Mouse (Mus musculus) myocyte (in vitro differentiated cells): ENCODE data around the gene Hat1. TPM values are rescaled to one million over a fixed set of nuclear protein-coding genes. Genes with fewer than 3 reads are reported as not detected.

Experiments
- H3K27me3 ChIP-seq: one replicate; pipeline ENCODE4 v1.6.1; 2011; ENCODE audit not compliant: control insufficient read depth, insufficient read depth, insufficient read length
- H3K36me3 ChIP-seq: one replicate; pipeline ENCODE4 v1.6.1; 2011; ENCODE audit not compliant: control insufficient read depth, insufficient read depth
- H3K4me2 ChIP-seq: one replicate; pipeline ENCODE4 v1.6.1; 2011; ENCODE audit warnings: low read depth, control low read depth
- H3K4me3 ChIP-seq: one replicate; pipeline ENCODE4 v1.5.1; 2011; ENCODE audit warnings: mild to moderate bottlenecking, control low read depth, moderate library complexity
- H3K79me2 ChIP-seq: one replicate; pipeline ENCODE4 v1.6.1; 2011; ENCODE audit not compliant: control insufficient read depth, insufficient read depth
- H3ac ChIP-seq: one replicate; pipeline ENCODE4 v1.6.1; 2011; ENCODE audit not compliant: control insufficient read depth, insufficient read length
- CEBPB ChIP-seq: IDR thresholded peaks from 2 replicates; pipeline ENCODE4 v1.6.1; 2011; ENCODE audit warnings: mild to moderate bottlenecking, moderate library complexity; ENCODE audit not compliant: poor library complexity, insufficient read depth, severe bottlenecking
- E2F4 ChIP-seq: IDR thresholded peaks from one replicate; pipeline ENCODE4 v1.6.1; 2011; ENCODE audit warnings: mild to moderate bottlenecking, control low read depth, moderate library complexity; ENCODE audit not compliant: insufficient read depth
- MAX ChIP-seq: IDR thresholded peaks from one replicate; pipeline ENCODE4 v1.6.1; 2011; ENCODE audit warnings: low read depth, mild to moderate bottlenecking, control low read depth
- MYOD1 ChIP-seq, 3 experiments: IDR thresholded peaks; one replicate each; pipeline ENCODE4 v1.6.1; 2011; ENCODE audit warnings: control low read depth in 2 of 3, low read depth in 2 of 3, mild to moderate bottlenecking in 2 of 3, moderate library complexity in 1 of 3; ENCODE audit not compliant: insufficient read length in 2 of 3, control insufficient read depth in 1 of 3
- MYOG ChIP-seq, 3 experiments: IDR thresholded peaks; one replicate each; pipeline ENCODE4 v1.6.1; 2011; ENCODE audit warnings: control low read depth in 2 of 3, low read depth in 2 of 3, mild to moderate bottlenecking in 2 of 3; ENCODE audit not compliant: insufficient read length in 2 of 3, control insufficient read depth in 1 of 3, insufficient read depth in 1 of 3
- POLR2A ChIP-seq: IDR thresholded peaks from one replicate; pipeline ENCODE4 v1.6.1; 2011; ENCODE audit warnings: low read depth, mild to moderate bottlenecking, control low read depth, moderate library complexity; ENCODE audit not compliant: insufficient read length
- POLR2AphosphoS2 ChIP-seq: IDR thresholded peaks from one replicate; pipeline ENCODE4 v1.6.1; 2011; ENCODE audit warnings: low read depth, control low read depth; ENCODE audit not compliant: insufficient read length
- REST ChIP-seq: IDR thresholded peaks from one replicate; pipeline ENCODE4 v1.6.1; 2011; ENCODE audit warnings: mild to moderate bottlenecking, control low read depth, moderate library complexity; ENCODE audit not compliant: insufficient read depth, insufficient read length
- SRF ChIP-seq: IDR thresholded peaks from one replicate; pipeline ENCODE4 v1.6.1; 2011; ENCODE audit warnings: low read depth; ENCODE audit not compliant: control insufficient read depth, insufficient read length
- TCF12 ChIP-seq: IDR thresholded peaks from one replicate; pipeline ENCODE4 v1.6.1; 2011; ENCODE audit warnings: mild to moderate bottlenecking, control low read depth; ENCODE audit not compliant: poor library complexity, insufficient read depth, severe bottlenecking
- TCF3 ChIP-seq: IDR thresholded peaks from one replicate; pipeline ENCODE4 v1.6.1; 2011; ENCODE audit warnings: low read depth, control low read depth; ENCODE audit not compliant: insufficient read length
- USF1 ChIP-seq: IDR thresholded peaks from one replicate; pipeline ENCODE4 v1.6.1; 2011; ENCODE audit warnings: low read depth, mild to moderate bottlenecking, control low read depth, moderate library complexity
- polyA plus RNA-seq: library from polyadenylated mRNA; unstranded; fragments of >200 nt; fragmentation: generic; extraction: Trizol; gene quantifications from one replicate; pipeline ENCODE4 v1.2.1, GENCODE M21; 2012; ENCODE audit warnings: missing spikeins

Gene Hat1
- polyA plus RNA-seq, 1 experiment: 16.0 TPM

DNA sequence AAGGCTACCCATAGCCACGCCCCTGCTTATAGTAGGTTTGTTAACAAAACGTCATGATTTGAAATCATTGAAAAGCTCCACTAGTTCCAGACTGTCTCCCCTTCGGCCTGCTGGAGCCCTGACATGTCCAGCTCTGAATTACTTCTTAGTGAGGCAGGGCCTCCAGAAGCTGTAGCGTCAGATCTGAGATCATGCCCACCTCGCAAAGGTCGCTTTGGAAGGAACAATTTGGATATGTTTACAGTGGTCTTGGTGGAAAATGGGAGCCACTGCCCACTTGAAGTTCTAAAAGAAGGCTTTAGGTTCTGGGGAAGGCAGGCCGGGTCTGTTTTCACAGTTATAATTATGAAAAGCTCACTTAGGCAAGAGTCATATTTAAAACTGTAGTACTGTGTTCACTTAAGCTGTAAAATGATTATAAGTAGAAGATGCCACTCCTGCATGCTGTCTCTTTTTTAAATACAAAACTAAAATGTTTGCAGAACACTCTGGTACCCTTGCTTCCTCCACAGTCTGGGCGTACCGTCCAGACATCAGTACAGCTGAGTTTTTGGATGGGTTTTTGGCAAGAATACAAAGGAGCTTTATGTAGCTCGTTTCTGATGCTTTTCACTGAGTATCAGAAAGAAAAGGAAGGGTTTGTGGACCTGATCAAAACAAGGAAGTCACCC is 94.4 kb downstream of the Hat1 start:
- Histone ChIP-seq H3K36me3 (no peaks in the 10 kb centered on the region), H3K27me3 (no peaks in the 10 kb centered on the region), H3K4me2 (no peak overlapping the region), H3ac (no peak overlapping the region), H3K4me3 (no peak overlapping the region), H3K79me2 (no peaks in the 10 kb centered on the region)
- TF ChIP-seq POLR2A (no peak), E2F4 (no peak), TCF3 (no peak), SRF (no peak), REST (no peak), POLR2AphosphoS2 (no peak), MYOG (IDR thresholded peaks at IDR 0.05; ENCODE audit: control insufficient read depth in 1 of 3, insufficient read depth in 1 of 3, insufficient read length in 2 of 3, low read depth in 2 of 3) (no peak), USF1 (no peak), TCF12 (no peak), MYOD1 (IDR thresholded peaks at IDR 0.05; ENCODE audit: control insufficient read depth in 1 of 3, insufficient read length in 2 of 3, low read depth in 2 of 3) (no peak), MAX (no peak), CEBPB (no peak)

DNA sequence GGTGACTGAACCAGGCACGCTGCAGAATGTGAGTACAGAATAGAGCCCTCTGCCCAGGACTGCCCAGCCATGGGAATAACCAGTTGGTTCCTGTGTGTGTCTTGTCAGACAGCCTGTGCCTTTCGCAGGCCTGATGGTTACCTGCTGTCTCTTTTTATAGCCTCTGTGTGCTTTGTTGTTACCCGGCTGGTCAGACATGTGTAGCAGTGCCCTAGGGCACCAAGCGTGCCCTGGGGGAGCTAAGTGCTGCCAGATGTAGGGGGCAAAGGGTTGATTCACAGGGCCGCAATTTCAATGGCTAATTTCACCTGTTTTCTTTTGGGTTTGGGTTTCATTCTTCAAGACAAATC is 94.9 kb downstream of the Hat1 start:
- TF ChIP-seq USF1 (no peak), POLR2A (no peak), CEBPB (no peak), MYOG (IDR thresholded peaks at IDR 0.05; ENCODE audit: control insufficient read depth in 1 of 3, insufficient read depth in 1 of 3, insufficient read length in 2 of 3, low read depth in 2 of 3) (no peak), SRF (no peak), TCF12 (no peak), TCF3 (no peak), POLR2AphosphoS2 (no peak), MAX (no peak), REST (no peak)
- Histone ChIP-seq H3K4me2 (no peak overlapping the region), H3K27me3 (no peaks in the 10 kb centered on the region), H3K36me3 (no peaks in the 10 kb centered on the region), H3K4me3 (no peak overlapping the region), H3K79me2 (no peaks in the 10 kb centered on the region), H3ac (no peak overlapping the region)

Other genes with a start within 250 kb of the Hat1 start
- 67.3 TPM for gene Dync1i2, start 177.3 kb upstream of the Hat1 start, polyA plus RNA-seq
- gene Slc25a12, start 21.2 kb upstream of the Hat1 start, polyA plus RNA-seq: 40.7 TPM
- 7.3 TPM for gene Metap1d, start 64.3 kb downstream of the Hat1 start, polyA plus RNA-seq
- gene Dlx1, start 139.2 kb downstream of the Hat1 start, polyA plus RNA-seq: 0.64 TPM
- gene Dlx2, start 157.8 kb downstream of the Hat1 start, polyA plus RNA-seq: 1.7 TPM